Mouse (Mus musculus): ENCODE measurements around the gene Hibadh. TPM values are rescaled to one million over a fixed set of nuclear protein-coding genes. Genes with fewer than 3 reads are reported as not detected.

Gene Hibadh
- polyA plus RNA-seq, 1 experiment from 2014 or later, result 54.1 TPM

DNA sequence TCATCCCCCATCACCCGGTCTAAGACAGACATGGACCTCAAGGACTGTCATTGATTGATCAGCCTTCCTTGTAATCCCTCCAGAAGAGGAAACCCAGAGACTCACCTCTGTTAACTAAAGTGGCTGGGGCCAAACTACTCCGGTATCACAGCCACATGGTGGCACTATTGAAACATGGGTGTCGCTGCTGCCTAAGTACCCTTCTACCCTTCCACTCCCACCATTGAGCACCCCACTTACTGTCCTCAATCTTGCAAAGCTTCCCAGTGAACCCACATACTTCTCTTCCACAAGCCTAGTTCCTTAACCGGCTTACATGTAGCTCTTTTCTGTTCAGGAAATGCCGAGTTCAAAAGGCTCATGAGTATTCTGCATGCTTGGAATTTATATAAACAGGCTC lies 22.8 kb upstream of the Hibadh start:
- WGBS, result 19% methylated on average over 5 of the region's 5 CpGs
- no peaks in the 10 kb centered on the region for H3K4me1 ChIP-seq (ENCODE audit: insufficient read depth)
- DNase-seq (peak; percentile 24), ATAC-seq (ENCODE audit: insufficient read depth) (no peak)
- no peak overlapping the region for H3K4me3 ChIP-seq (ENCODE audit: low read depth, low read length)
- no peak overlapping the region for H3K9ac ChIP-seq
- H3K36me3 ChIP-seq (ENCODE audit: insufficient read depth), result no peaks in the 10 kb centered on the region
- no peak overlapping the region for H3K27ac ChIP-seq (ENCODE audit: low read depth)
- no peaks in the 10 kb centered on the region for H3K9me3 ChIP-seq (ENCODE audit: low read depth, low read length)
- H3K4me2 ChIP-seq, result no peak overlapping the region
- TF ChIP-seq CTCF (IDR thresholded peaks at IDR 0.05; ENCODE audit: low read depth), result peak; percentile 39; the same call in 1 of the 2 replicates
- H3K27me3 ChIP-seq (ENCODE audit: insufficient read depth, low read length), result no peaks in the 10 kb centered on the region

DNA sequence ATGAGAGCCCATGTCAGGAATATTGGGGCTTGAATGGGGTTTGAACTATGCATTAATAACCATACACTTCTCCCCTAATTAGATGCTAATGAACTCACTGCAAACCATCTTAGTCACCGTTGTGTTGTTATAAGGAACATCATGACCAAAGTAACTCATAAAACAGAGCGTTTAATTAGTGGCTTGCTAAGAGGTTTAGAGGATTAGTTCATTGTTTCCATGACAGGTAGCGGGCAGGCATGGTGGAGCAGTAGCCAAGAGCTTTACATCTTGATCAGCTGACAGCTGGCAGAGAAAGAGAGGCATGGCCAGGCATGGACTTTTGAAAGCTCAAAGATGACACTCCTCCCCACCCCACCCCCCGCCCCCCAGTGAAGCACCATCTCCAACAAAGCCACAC lies 15.1 kb upstream of the Hibadh start:
- H3K4me2 ChIP-seq, result no peak overlapping the region
- no peak for DNase-seq
- H3K27ac ChIP-seq (ENCODE audit: low read depth), result no peak overlapping the region
- ATAC-seq (ENCODE audit: insufficient read depth), result no peak
- no peak overlapping the region for H3K4me3 ChIP-seq (ENCODE audit: low read depth, low read length)
- H3K9me3 ChIP-seq (ENCODE audit: low read depth, low read length), result no peaks in the 10 kb centered on the region
- no peaks in the 10 kb centered on the region for H3K4me1 ChIP-seq (ENCODE audit: insufficient read depth)
- TF ChIP-seq CTCF (IDR thresholded peaks at IDR 0.05; ENCODE audit: low read depth), result no peak
- no peaks in the 10 kb centered on the region for H3K27me3 ChIP-seq (ENCODE audit: insufficient read depth, low read length)
- no peaks in the 10 kb centered on the region for H3K36me3 ChIP-seq (ENCODE audit: insufficient read depth)
- 80% methylated on average over 4 of the region's 4 CpGs for WGBS
- no peak overlapping the region for H3K9ac ChIP-seq

DNA sequence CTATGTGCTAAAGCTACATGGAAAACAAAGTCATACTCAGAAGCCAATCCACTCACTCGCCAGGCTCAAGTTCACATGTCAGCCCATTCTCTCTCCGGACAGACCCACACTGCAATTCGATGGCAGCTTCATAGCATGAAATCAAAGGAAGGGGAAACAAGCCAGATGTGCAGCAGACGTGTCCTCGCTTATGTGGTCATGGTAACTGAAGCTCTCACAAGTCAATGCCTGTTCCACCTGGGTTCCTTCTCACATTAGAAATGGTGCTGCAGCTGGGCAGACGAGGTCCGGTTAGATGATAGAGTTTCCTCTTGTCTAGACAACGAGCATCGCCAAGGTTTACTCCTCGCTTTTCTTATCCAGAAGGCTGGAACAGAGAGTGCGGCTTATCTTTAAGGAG lies 8.6 kb upstream of the Hibadh start:
- WGBS, result 64% methylated on average over 11 of the region's 11 CpGs
- ATAC-seq (ENCODE audit: insufficient read depth) (no peak), DNase-seq (no peak)
- no peaks in the 10 kb centered on the region for H3K9me3 ChIP-seq (ENCODE audit: low read depth, low read length)
- H3K36me3 ChIP-seq (ENCODE audit: insufficient read depth), result no peaks in the 10 kb centered on the region
- H3K4me3 ChIP-seq (ENCODE audit: low read depth, low read length), result no peak overlapping the region
- no peak for TF ChIP-seq CTCF (IDR thresholded peaks at IDR 0.05; ENCODE audit: low read depth)
- H3K4me2 ChIP-seq, result no peak overlapping the region
- H3K4me1 ChIP-seq (ENCODE audit: insufficient read depth), result no peaks in the 10 kb centered on the region
- H3K9ac ChIP-seq, result no peak overlapping the region
- no peaks in the 10 kb centered on the region for H3K27me3 ChIP-seq (ENCODE audit: insufficient read depth, low read length)
- no peak overlapping the region for H3K27ac ChIP-seq (ENCODE audit: low read depth)

DNA sequence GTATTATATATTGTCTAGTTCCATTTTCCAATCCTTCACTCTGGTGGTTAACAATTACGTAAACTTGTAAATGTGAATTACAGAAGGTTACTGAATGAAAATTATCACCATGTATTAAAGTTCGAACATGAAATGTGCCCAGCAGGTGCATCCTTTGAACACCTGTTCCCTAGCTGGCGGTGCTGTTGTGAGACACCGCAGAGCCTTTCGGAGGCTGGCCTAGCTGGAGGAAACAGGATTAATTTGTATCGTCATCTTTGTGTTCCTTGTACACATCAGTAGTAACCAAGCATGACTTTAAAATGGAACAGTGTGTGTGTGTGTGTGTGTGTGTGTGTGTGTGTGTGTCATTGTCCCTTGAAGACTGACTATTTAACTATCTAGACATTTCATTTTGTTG lies 7.8 kb upstream of the Hibadh start:
- TF ChIP-seq CTCF (IDR thresholded peaks at IDR 0.05; ENCODE audit: low read depth), result no peak
- Histone ChIP-seq H3K27ac (ENCODE audit: low read depth) (no peak overlapping the region), H3K27me3 (ENCODE audit: insufficient read depth, low read length) (no peaks in the 10 kb centered on the region), H3K36me3 (ENCODE audit: insufficient read depth) (no peaks in the 10 kb centered on the region), H3K4me1 (ENCODE audit: insufficient read depth) (no peaks in the 10 kb centered on the region), H3K4me2 (no peak overlapping the region), H3K9me3 (ENCODE audit: low read depth, low read length) (no peaks in the 10 kb centered on the region), H3K4me3 (ENCODE audit: low read depth, low read length) (no peak overlapping the region), H3K9ac (no peak overlapping the region)
- WGBS, result 89% methylated on average over 6 of the region's 6 CpGs
- DNase-seq (no peak), ATAC-seq (ENCODE audit: insufficient read depth) (no peak)

DNA sequence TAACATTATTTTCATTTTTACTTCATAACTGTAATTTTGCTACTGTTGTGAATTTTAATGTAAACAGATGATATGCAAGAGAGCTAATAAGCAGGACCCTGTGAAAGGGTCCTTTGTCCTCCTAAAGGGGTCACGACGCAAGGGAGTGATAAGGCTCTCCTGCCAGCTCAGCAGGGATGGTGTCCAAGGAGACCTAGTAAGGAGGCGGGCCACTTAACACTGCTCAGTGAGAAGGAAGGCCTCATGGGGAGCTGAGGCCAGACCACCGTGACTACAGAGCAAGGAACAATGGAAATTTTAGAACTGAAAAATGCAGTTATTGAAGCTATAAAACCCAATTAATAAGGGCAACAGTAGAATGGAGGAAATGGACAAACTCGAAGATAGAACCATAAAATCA lies 5.7 kb upstream of the Hibadh start:
- no peak for DNase-seq
- TF ChIP-seq CTCF (IDR thresholded peaks at IDR 0.05; ENCODE audit: low read depth), result no peak
- no peak overlapping the region for H3K27ac ChIP-seq (ENCODE audit: low read depth)

DNA sequence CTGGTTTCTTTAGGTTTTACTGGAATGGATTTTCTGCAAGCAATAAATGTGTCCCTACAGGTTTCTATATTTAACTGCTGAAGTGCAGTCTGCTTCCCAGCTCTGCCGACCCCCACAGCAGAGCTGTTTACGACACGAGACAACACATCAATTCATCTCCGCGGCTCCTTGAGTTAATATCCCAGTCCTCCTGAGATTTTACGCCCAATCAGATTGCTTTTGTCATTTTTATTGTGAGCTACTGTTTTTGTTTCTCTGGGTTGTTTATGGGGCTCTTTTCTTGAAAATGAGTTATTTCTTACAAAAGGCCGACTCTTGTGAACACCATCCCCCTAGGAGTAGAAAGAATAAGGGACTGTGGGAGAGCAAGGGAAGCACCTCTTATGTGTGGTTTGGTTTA lies 2.0 kb upstream of the Hibadh start:
- 44% methylated on average over 7 of the region's 7 CpGs for WGBS
- H3K36me3 ChIP-seq (ENCODE audit: insufficient read depth), result no peaks in the 10 kb centered on the region
- no peak overlapping the region for H3K4me2 ChIP-seq
- H3K27me3 ChIP-seq (ENCODE audit: insufficient read depth, low read length), result no peaks in the 10 kb centered on the region
- TF ChIP-seq CTCF (IDR thresholded peaks at IDR 0.05; ENCODE audit: low read depth), result no peak
- DNase-seq (no peak), ATAC-seq (ENCODE audit: insufficient read depth) (no peak)
- H3K27ac ChIP-seq (ENCODE audit: low read depth), result no peak overlapping the region
- H3K9ac ChIP-seq, result no peak overlapping the region
- H3K4me1 ChIP-seq (ENCODE audit: insufficient read depth), result no peaks in the 10 kb centered on the region
- no peaks in the 10 kb centered on the region for H3K9me3 ChIP-seq (ENCODE audit: low read depth, low read length)
- no peak overlapping the region for H3K4me3 ChIP-seq (ENCODE audit: low read depth, low read length)

More for the DNA sequence above, 5.7 kb upstream of the Hibadh start:
- Histone ChIP-seq H3K9ac (no peak overlapping the region), H3K27me3 (ENCODE audit: insufficient read depth, low read length) (no peaks in the 10 kb centered on the region), H3K36me3 (ENCODE audit: insufficient read depth) (no peaks in the 10 kb centered on the region), H3K4me1 (ENCODE audit: insufficient read depth) (no peaks in the 10 kb centered on the region), H3K4me3 (ENCODE audit: low read depth, low read length) (no peak overlapping the region), H3K9me3 (ENCODE audit: low read depth, low read length) (no peaks in the 10 kb centered on the region), H3K4me2 (no peak overlapping the region)
- no peak for ATAC-seq (ENCODE audit: insufficient read depth)
- 27% methylated on average over 5 of the region's 5 CpGs for WGBS

DNA sequence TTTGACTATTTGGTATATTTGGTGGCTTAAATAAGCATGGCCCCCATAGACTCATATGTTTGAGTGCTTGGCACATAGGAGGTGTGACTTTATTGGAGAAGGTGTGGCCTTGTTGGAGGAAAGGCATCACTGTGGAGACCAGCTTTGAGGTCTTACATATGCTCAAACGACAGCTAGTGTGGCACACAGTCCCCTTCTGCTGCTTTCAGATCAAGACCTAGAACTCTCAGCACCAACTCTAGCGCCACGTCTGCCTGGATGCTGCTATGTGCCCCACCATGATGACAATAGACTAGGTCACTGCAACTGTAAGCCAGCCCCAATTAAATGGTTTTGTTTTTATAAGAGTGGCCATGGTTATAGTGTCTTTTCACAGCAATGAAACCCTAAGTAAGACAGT lies 887 bp upstream of the Hibadh start:
- no peak for ATAC-seq (ENCODE audit: insufficient read depth)
- WGBS, result 74% methylated on average over 3 of the region's 3 CpGs
- no peak for DNase-seq

More for the DNA sequence above, 887 bp upstream of the Hibadh start:
- H3K27ac ChIP-seq (ENCODE audit: low read depth), result no peak overlapping the region
- no peaks in the 10 kb centered on the region for H3K27me3 ChIP-seq (ENCODE audit: insufficient read depth, low read length)
- no peak for TF ChIP-seq CTCF (IDR thresholded peaks at IDR 0.05; ENCODE audit: low read depth)
- H3K4me1 ChIP-seq (ENCODE audit: insufficient read depth), result no peaks in the 10 kb centered on the region
- no peaks in the 10 kb centered on the region for H3K9me3 ChIP-seq (ENCODE audit: low read depth, low read length)
- no peak overlapping the region for H3K9ac ChIP-seq
- no peak overlapping the region for H3K4me2 ChIP-seq
- H3K4me3 ChIP-seq (ENCODE audit: low read depth, low read length), result no peak overlapping the region
- H3K36me3 ChIP-seq (ENCODE audit: insufficient read depth), result no peaks in the 10 kb centered on the region

Measured in lung, embryonic 14.5 days (tissue).